Mouse (Mus musculus) monocyte, adult 2 months (primary cell): ENCODE data around the gene Trpm5.

Source experiments
- DNase-seq, 2 experiments: peaks; one replicate each; pipeline ENCODE4 v3.0.0; 2022; ENCODE audit warnings: low spot score in 2 of 2, low read depth in 1 of 2

The Trpm5 gene

DNA sequence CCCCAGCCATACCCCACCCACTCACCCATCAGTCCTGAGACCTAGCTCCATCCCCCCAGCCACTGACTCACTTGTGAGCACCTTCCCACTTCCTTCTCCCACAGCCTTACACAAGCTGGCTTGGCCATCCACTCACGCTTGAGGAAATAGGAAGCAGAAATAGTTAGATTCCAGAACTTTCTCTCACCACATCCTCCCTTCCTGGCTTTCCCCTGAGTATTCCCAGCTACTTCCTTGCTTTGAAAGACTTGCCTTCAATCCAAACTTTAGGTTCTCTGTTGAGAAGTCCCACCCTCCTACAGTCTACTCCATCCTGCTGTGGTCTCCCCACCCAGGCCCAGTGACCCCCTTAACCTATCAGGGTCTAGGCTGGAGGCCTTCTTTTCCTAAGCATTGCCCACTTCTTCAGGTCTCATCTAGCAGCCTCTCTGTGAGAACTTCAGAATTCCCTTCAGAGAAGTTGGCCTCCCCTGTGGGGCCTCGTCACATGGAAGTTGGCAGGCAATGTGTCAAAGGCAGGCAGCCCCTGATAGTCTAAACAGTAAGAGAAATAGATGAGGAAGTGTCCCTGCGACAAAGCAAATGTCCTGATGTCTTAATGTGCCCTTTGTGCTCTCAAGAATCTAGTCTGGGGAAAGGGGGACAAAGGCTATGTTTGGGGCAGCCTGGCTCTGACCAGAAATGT is 53.2 kb downstream of the Trpm5 start:
- DNase-seq = no peak

- DNase-seq = no peak
These were observed 53.9 kb downstream of the Trpm5 start for GRCm38 (mm10) chr7:143040561-143040960.

DNA sequence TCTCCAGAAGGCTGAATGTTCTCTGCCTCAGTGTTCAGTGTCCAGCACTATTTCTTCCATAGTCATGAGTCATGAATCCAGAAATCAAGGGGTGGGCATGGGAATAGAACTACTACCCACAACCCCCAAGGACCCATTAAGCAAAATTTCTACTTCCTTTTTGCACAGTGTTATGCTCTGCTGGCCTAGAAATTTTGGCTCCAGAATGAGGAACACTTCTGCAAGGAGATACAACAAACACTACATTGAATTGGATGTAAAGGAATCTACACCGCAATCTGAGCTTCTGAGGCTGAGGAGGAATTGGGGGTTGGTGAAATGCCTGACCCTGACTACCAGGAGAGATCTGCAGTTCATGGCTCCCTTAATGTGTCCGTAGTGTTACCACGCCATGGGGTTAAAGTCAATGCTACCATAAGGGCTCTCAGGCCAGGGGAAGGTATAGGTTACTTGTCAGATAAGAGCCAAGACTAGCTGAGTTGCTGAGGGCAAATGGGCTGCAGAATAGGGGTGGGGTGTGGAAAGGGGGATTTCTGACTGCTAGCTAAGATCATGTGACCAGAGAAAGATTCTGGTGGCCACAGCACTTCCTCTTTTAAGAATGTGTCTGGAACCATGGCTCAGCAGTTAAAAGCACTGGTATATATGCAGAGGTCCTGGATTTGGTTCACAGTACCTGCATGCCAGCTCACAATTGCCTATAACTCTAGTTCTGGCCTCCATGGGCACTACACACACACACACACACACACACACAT is 56.1 kb downstream of the Trpm5 start:
- DNase-seq = no peak

DNA sequence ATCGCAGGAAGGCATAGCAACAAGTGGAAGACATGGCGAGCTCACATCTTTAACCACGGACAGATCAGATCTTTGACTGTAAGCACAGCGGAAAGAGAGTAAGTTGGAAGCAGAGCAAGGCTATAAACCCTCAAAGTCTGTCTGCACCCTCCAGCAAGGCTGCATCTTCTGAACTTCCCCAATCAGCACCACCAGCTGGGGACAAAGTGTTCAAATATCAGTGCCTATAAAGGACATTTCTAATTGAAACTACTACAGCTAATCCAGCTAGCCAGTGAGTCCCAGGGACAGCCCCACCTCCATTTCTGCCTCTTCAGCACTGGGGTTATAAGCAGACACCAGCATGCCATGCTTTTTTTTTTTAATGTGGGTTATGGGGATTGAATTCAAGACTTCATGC is 57.1 kb downstream of the Trpm5 start:
- DNase-seq = no peak

- DNase-seq = no peak
These were observed 57.7 kb downstream of the Trpm5 start for GRCm38 (mm10) chr7:143036787-143037186.

GRCm38 (mm10) chr7:143034519-143035450 is 59.7 kb downstream of the Trpm5 start:
- DNase-seq = no peak

- no peak for DNase-seq
These were observed 60.3 kb downstream of the Trpm5 start for GRCm38 (mm10) chr7:143034112-143034511.

DNA sequence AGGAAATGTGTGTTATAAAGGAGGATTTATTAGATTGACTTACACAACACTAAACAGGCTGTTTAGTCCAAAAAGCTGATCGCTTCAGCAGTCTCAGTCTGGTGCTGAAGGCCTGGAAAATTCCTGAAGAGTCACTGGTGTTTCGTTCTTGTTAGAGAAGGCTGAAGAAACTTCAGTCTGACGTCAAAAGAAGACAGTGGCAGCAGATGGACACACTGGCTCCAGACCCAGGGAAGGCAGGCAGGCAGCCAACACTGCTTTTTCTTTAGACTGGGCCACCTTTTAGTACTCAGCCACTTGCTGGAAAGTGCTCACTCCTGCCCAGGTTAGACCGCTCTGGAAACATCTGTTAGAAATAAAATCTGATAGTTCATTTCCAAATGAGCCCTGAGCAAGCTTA is 60.9 kb downstream of the Trpm5 start:
- no peak for DNase-seq

DNA sequence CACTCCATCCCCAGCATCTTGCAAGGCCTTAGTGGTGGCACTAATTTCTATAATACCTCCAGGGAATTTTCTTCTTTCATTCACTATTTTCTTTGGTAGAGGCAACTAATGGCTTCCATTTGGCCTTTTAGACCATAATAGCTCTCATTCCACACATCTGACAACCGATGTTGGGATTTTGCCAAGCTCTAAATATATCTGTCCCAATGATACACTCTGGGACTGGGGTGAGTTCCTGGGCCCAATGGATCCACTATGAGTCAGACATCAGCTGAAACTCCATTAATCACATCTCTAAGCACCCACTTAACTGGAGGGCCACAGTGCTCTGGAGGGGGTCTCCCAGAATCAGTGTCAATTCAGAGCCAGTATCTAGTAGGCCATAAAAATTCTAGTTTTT is 62.6 kb downstream of the Trpm5 start:
- DNase-seq = no peak

GRCm38 (mm10) chr7:143027196-143027595 is 67.2 kb downstream of the Trpm5 start:
- DNase-seq = no peak

- DNase-seq = no peak
These were observed 68.9 kb downstream of the Trpm5 start for GRCm38 (mm10) chr7:143025496-143025895.

DNA sequence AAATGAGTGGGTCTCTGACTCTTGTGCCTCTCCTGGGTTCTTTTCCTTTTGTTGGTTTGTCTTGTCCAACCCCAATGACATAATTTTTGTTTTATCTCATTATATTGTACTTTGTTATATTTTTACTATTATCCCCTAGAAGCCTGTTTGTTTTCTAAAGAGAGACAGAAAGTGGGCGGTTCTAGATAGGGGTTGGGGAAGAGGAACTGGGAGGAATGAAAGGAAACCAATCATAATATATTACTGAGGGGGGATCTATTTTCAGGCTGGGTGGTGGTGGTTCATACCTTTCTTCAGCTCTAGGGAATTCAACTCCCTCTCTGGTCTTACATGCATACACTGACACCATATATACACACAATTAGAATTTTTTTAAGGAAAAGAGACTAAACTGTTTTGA is 70.1 kb downstream of the Trpm5 start:
- no peak for DNase-seq

DNA sequence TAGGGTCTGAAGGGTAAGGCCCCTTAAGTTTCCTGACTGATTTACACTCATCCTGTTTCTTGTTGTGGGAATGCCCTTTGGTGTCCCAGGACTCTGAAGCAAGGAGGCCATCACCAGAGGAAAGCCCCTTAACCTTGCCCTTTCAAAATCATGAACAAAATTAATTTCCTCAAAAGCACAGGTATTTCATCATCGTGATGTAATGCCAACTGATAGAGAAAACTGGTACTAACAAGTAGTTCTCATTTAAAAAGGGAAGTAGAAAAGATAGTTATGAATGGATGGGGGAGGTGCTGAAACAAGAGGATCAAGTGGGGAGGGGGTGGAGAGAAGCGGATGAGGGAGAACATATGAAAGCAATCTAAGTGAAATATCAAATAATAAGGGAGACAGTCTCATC is 70.9 kb downstream of the Trpm5 start:
- no peak for DNase-seq

GRCm38 (mm10) chr7:143021356-143022164 is 72.9 kb downstream of the Trpm5 start:
- DNase-seq = no peak

DNA sequence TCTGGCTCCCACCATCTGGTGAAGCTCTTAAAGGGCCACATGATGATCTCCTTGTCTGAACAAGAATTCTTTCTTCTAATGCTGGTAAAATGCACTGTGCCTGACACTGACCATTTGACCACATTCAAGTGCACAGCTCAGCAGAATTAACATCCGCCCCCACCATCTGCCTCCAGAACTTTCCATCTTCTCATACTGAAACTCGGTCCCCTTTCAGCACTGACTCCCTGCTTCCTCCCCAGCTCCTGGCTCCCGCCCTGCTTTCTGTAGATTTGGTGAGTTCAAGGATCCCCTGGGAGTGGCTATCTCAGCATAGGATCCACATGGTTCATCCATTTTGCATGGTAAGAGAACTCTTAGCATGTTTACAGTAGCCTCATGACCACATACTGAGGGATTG is 73.7 kb downstream of the Trpm5 start:
- no peak for DNase-seq

DNA sequence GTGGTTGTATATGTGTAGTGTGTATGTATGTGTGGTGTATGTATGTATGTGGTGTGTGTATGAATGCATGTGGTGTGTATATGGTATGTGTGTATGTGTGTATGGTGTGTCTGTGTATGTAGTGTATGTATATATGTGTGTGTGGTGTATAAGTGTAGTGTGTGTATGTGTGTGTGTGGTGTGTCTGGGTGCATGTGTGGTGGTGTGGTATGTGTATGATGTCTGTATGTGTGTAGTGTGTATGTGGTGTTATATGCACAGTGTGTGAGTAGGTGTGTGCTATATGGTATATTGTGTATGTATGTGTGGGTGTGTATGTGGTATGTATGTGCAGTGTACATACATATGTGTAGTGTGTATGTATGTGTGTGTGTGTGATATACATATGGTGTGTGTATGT is 74.4 kb downstream of the Trpm5 start:
- DNase-seq = no peak
